Mouse (Mus musculus): ENCODE results near the gene 9930021J03Rik.

DNA sequence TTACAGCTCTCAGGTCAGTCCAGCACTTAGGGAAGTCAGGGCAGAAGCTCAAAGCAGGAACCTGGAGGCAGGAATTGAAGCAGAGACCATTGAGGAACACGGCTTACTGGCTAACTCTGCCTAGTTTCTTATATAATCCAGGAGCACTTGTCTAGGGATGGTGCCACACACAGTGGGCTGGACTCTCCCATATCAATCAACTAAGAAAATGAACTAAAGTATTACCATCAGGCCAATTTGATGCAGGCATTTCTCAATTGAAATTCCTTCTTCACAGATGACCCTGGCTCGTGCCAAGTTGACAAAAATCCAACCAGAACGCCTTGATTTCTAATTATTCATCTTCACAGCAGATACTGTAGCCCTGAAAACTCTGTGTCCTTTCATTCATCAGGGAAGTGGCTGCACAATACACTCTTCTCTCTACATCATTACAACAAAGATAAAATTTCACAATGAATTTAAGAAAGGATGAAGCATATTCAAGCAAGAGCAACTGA lies 32.9 kb upstream of the 9930021J03Rik start:
- no peak for TF ChIP-seq POLR2A (IDR thresholded peaks at IDR 0.05; ENCODE audit: extremely low read depth, insufficient read depth, low read length)
- no peak for TF ChIP-seq CTCF (IDR thresholded peaks at IDR 0.05; ENCODE audit: low read depth, low read length)
